Mouse (Mus musculus) lung, embryonic 14.5 days (tissue): ENCODE results near the gene Loxl4. TPM values are rescaled to one million over a fixed set of nuclear protein-coding genes. Genes with fewer than 3 reads are reported as not detected.

Experiments used
- ATAC-seq: fragments of 200-750 bp; cut with Nextera tagmentation; 2 replicates; pipeline ENCODE4 v1.8.0; 2017; ENCODE audit warnings: mild to moderate bottlenecking, moderate TSS enrichment, moderate library complexity; ENCODE audit not compliant: insufficient read depth
- DNase-seq: peaks from one replicate; pipeline ENCODE4 v3.0.0-alpha.2; 2015
- H3K27ac ChIP-seq: fragments of 300-500 bp; sonication (generic); 2 replicates; pipeline ENCODE4 v1.5.1; 2014; ENCODE audit warnings: low read depth, mild to moderate bottlenecking, moderate library complexity
- H3K27me3 ChIP-seq: fragments of 300-500 bp; sonication (generic); 2 replicates; pipeline ENCODE4 v1.6.1; 2014; ENCODE audit warnings: low read length, control low read depth; ENCODE audit not compliant: insufficient read depth
- H3K36me3 ChIP-seq: fragments of 300-500 bp; sonication (generic); 2 replicates; pipeline ENCODE4 v1.6.1; 2014; ENCODE audit warnings: control low read depth; ENCODE audit not compliant: insufficient read depth
- H3K4me1 ChIP-seq: fragments of 300-500 bp; sonication (generic); 2 replicates; pipeline ENCODE4 v1.6.1; 2014; ENCODE audit warnings: antibody characterized with exemption, control low read depth; ENCODE audit not compliant: insufficient read depth
- H3K4me2 ChIP-seq: fragments of 300-500 bp; sonication (generic); 2 replicates; pipeline ENCODE4 v1.6.1; 2014; ENCODE audit warnings: mild to moderate bottlenecking
- H3K4me3 ChIP-seq: fragments of 300-500 bp; sonication (generic); 2 replicates; pipeline ENCODE4 v1.5.1; 2014; ENCODE audit warnings: low read depth, low read length
- H3K9ac ChIP-seq: fragments of 300-500 bp; sonication (generic); 2 replicates; pipeline ENCODE4 v1.6.1; 2014
- H3K9me3 ChIP-seq: fragments of 300-500 bp; sonication (generic); 2 replicates; pipeline ENCODE4 v1.6.1; 2016; ENCODE audit warnings: low read depth, low read length, control low read depth
- CTCF ChIP-seq: IDR thresholded peaks from 2 replicates; pipeline ENCODE4 v1.5.1; 2016; ENCODE audit warnings: antibody characterized with exemption, low read depth
- WGBS: fragments of 180-500 bp; shearing (Covaris S2); extraction: QIAGEN DNeasy Blood & Tissue Kit; methylation state at CpG from one replicate; pipeline ENCODE4 v1.1.7; 2014; 5-methylcytosine and 5-hydroxymethylcytosine counted together
- polyA plus RNA-seq: library from polyadenylated mRNA; unstranded; fragments of >200 nt; fragmentation: Nextera tagmentation; extraction: Ambion mirVana; gene quantifications from 2 replicates; pipeline ENCODE4 v1.2.1, GENCODE M21; 2014

Gene Loxl4
- polyA plus RNA-seq: 0.50 and 0.64 TPM in 2 replicates

GRCm38 (mm10) chr19:42612654-42613053, at the start of gene Loxl4:
Gene Loxl4, minus strand, starts transcription at chr19:42612813.
- no peak for TF ChIP-seq CTCF
- WGBS: 1% methylated on average over 37 of the region's 37 CpGs
- H3K36me3 ChIP-seq: no peaks in the 10 kb centered on the region
- H3K4me2 ChIP-seq: peak within 1 kb of the TSS; percentile 74
- no peak within 1 kb of the TSS for H3K27ac ChIP-seq
- H3K4me3 ChIP-seq: peak within 1 kb of the TSS; percentile 39
- no peaks in the 10 kb centered on the region for H3K4me1 ChIP-seq
- peak; percentile 77 for DNase-seq
- peak; percentile 84; the same call in 1 of the 2 replicates for ATAC-seq
- no peaks in the 10 kb centered on the region for H3K9me3 ChIP-seq
- peak within 1 kb of the TSS; percentile 34 for H3K9ac ChIP-seq
- peaks cover 5% of the 10 kb centered on the region; the same call in 1 of the 2 replicates for H3K27me3 ChIP-seq

GRCm38 (mm10) chr19:42661430-42662164, 49.0 kb upstream of the Loxl4 start:
- no peaks in the 10 kb centered on the region for H3K4me1 ChIP-seq
- no peaks in the 10 kb centered on the region for H3K9me3 ChIP-seq
- no peak overlapping the region; the same call in 1 of the 2 replicates for H3K27ac ChIP-seq
- TF ChIP-seq CTCF: peak; percentile 54
- no peaks in the 10 kb centered on the region for H3K36me3 ChIP-seq
- no peaks in the 10 kb centered on the region for H3K27me3 ChIP-seq
- peak; percentile 38; the same call in 1 of the 2 replicates for ATAC-seq
- no peak overlapping the region for H3K9ac ChIP-seq
- no peak overlapping the region for H3K4me3 ChIP-seq
- WGBS: 64% methylated on average over 9 of the region's 9 CpGs
- DNase-seq: peak; percentile 47
- H3K4me2 ChIP-seq: no peak overlapping the region

- H3K4me3 ChIP-seq: no peak overlapping the region
- no peaks in the 10 kb centered on the region for H3K27me3 ChIP-seq
- H3K4me1 ChIP-seq: no peaks in the 10 kb centered on the region
- no peaks in the 10 kb centered on the region for H3K9me3 ChIP-seq
- ATAC-seq: no peak
- no peaks in the 10 kb centered on the region for H3K36me3 ChIP-seq
- 71% methylated on average over 2 of the region's 2 CpGs for WGBS
- no peak overlapping the region for H3K4me2 ChIP-seq
- H3K9ac ChIP-seq: no peak overlapping the region
- no peak for DNase-seq
- TF ChIP-seq CTCF: no peak
- H3K27ac ChIP-seq: no peak overlapping the region
These were observed 47.6 kb upstream of the Loxl4 start for GRCm38 (mm10) chr19:42660244-42660565.

- ATAC-seq: no peak; the same call in 1 of the 2 replicates
- no peak for DNase-seq
- no peak for TF ChIP-seq CTCF
- 45% methylated on average over 21 of the region's 21 CpGs for WGBS
- Histone ChIP-seq H3K4me1 (no peaks in the 10 kb centered on the region), H3K27ac (no peak overlapping the region), H3K9ac (no peak overlapping the region), H3K4me2 (no peak overlapping the region), H3K9me3 (no peaks in the 10 kb centered on the region), H3K4me3 (no peak overlapping the region), H3K36me3 (no peaks in the 10 kb centered on the region), H3K27me3 (no peaks in the 10 kb centered on the region)
These were observed 47.0 kb upstream of the Loxl4 start for GRCm38 (mm10) chr19:42659354-42660243.

- no peaks in the 10 kb centered on the region for H3K4me1 ChIP-seq
- H3K9me3 ChIP-seq: no peaks in the 10 kb centered on the region
- DNase-seq: no peak
- TF ChIP-seq CTCF: no peak
- H3K36me3 ChIP-seq: no peaks in the 10 kb centered on the region
- H3K27ac ChIP-seq: no peak overlapping the region
- H3K4me3 ChIP-seq: no peak overlapping the region
- no peak overlapping the region for H3K9ac ChIP-seq
- WGBS: 77% methylated on average over 6 of the region's 6 CpGs
- ATAC-seq: no peak
- H3K4me2 ChIP-seq: no peak overlapping the region
- no peaks in the 10 kb centered on the region for H3K27me3 ChIP-seq
These were observed 46.0 kb upstream of the Loxl4 start for GRCm38 (mm10) chr19:42658435-42659135.

- DNase-seq: peak; percentile 44
- H3K4me2 ChIP-seq: no peak overlapping the region
- 28% methylated on average over 4 of the region's 4 CpGs for WGBS
These were observed 45.2 kb upstream of the Loxl4 start for GRCm38 (mm10) chr19:42657769-42658168.

More at GRCm38 (mm10) chr19:42657769-42658168, 45.2 kb upstream of the Loxl4 start:
- no peak overlapping the region for H3K9ac ChIP-seq
- no peak overlapping the region for H3K4me3 ChIP-seq
- H3K27me3 ChIP-seq: no peaks in the 10 kb centered on the region
- TF ChIP-seq CTCF: no peak
- H3K27ac ChIP-seq: no peak overlapping the region
- no peaks in the 10 kb centered on the region for H3K4me1 ChIP-seq
- ATAC-seq: no peak
- H3K9me3 ChIP-seq: no peaks in the 10 kb centered on the region
- no peaks in the 10 kb centered on the region for H3K36me3 ChIP-seq
